Mouse (Mus musculus): ENCODE results near the gene Nop9. TPM values are rescaled to one million over a fixed set of nuclear protein-coding genes. Genes with fewer than 3 reads are reported as not detected.

Gene Nop9
- 36.4 and 37.5 TPM in 2 replicates for polyA plus RNA-seq (2011; ENCODE audit: insufficient read length, low read depth, missing spikeins)

DNA sequence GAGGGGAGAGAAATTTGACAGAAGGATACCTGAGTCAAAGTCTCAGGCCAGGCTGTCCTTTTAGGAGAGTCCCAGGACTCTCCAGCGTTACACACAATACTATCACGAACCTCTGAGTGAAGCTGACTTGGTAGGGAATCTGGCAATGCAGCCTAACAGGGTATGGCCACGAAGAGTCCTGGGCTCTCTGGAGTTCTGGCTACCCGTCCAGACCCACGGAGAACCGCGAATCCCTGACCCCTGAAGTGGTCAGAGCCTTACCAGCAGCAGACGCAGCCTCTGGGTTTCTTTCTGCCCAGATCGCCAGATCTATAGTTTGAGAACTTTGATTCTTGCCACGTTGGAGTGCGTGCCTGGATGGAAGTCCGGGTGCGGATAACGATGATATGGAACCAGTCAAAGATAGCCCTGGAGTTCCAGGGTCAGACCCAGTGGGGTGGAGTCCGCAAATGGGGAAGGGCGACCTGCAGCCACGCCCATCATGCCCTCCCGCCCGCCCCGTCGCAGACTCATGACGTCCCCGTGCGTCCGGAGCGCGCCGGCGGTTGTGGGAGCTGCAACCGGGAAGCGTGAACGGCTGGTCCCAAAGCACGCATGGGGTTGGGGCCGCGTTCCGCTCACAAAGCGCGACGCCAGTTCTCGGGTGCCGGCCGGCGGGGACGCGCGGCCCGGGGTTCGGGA is at the start of gene Nop9, which contains the start of gene Dhrs1:
TSS of gene Nop9 (plus strand) at position 514 of the 681 bp plus-strand sequence.
TSS of gene Dhrs1 (minus strand) at position 511 of the 681 bp plus-strand sequence.
- H3K27ac ChIP-seq (ENCODE audit: insufficient read depth, low read length) = no peak within 1 kb of the TSS

DNA sequence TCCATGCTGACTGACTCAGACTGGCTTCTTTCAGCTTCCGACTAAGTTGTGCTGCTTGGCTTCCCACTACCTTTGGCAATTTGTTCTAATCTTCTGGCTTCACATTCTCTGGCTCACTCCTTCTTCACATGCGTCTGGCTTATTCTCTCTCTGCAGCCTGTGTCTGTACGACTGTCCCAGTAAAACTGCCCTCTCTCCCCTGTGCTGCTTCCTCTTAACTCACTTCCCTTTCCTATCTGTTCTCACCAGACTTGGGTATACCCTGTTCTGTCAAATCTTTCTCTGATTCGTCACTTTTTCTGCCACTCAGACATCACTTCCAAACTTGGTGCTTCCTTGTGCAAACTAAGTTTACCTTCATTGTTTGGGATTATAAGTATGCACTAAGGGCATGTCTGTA is 48.3 kb upstream of the Nop9 start:
- no peak overlapping the region for H3K27ac ChIP-seq (ENCODE audit: insufficient read depth, low read length)
- no peaks in the 10 kb centered on the region for H3K4me1 ChIP-seq (ENCODE audit: control insufficient read depth, insufficient read depth, low read length)
- H3K4me3 ChIP-seq (ENCODE audit: insufficient read depth, low read length) = no peak overlapping the region
- no peak for TF ChIP-seq POLR2A (IDR thresholded peaks at IDR 0.05; ENCODE audit: low read depth, low read length)
- no peak for TF ChIP-seq CTCF (IDR thresholded peaks at IDR 0.05; ENCODE audit: borderline replicate concordance, insufficient read depth, low read length)

More for the DNA sequence above, at the start of gene Nop9, which contains the start of gene Dhrs1:
- Histone ChIP-seq H3K4me1 (ENCODE audit: control insufficient read depth, insufficient read depth, low read length) (no peaks in the 10 kb centered on the region; the same call in 1 of the 2 replicates), H3K4me3 (ENCODE audit: insufficient read depth, low read length) (peak within 1 kb of the TSS; percentile 76)
- TF ChIP-seq POLR2A (IDR thresholded peaks at IDR 0.05; ENCODE audit: low read depth, low read length) (peak; percentile 93), CTCF (IDR thresholded peaks at IDR 0.05; ENCODE audit: borderline replicate concordance, insufficient read depth, low read length) (no peak)

DNA sequence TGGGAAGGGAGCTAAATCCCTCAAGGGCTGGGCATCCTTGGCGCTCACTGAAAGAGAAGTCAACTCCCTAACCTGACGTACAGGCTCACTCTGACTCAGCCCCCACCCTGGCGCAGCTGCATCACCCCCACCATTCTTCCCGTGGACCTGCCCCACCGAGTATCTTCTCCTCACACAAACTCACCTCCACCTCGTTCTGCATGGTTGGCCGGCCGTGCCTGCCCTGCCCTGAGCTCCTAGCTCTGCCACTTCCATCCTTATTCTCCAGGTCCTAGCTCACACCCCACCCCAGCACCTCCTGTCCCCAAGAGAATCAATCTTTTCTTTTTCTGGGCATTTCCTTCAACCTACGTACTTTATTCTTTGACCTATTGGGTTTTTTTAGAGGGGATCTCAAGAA is 44.4 kb upstream of the Nop9 start:
- no peak overlapping the region for H3K27ac ChIP-seq (ENCODE audit: insufficient read depth, low read length)
- H3K4me3 ChIP-seq (ENCODE audit: insufficient read depth, low read length) = no peak overlapping the region
- no peaks in the 10 kb centered on the region for H3K4me1 ChIP-seq (ENCODE audit: control insufficient read depth, insufficient read depth, low read length)
- no peak for TF ChIP-seq CTCF (IDR thresholded peaks at IDR 0.05; ENCODE audit: borderline replicate concordance, insufficient read depth, low read length)
- no peak for TF ChIP-seq POLR2A (IDR thresholded peaks at IDR 0.05; ENCODE audit: low read depth, low read length)

DNA sequence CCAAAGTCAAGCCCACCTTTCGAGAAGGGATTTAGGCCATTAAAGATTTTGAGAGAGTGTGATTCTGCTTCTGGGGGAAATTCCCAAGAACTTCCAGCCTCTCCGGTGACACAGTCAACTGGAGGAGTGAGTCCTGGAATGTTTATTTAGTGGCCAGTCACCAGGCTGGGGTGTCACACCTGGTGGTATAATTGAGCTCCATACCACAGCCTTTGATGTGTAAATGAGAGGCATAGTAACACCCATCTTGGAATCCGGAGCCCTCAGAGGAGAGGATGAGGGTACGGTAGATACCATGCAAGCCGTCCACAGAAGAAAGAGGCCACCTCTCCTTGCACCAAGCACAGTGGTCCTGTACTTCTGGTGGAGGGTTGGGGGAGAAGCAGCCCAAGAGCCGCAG is 42.7 kb upstream of the Nop9 start:
- H3K4me1 ChIP-seq (ENCODE audit: control insufficient read depth, insufficient read depth, low read length) = no peaks in the 10 kb centered on the region
- H3K4me3 ChIP-seq (ENCODE audit: insufficient read depth, low read length) = no peak overlapping the region
- no peak overlapping the region for H3K27ac ChIP-seq (ENCODE audit: insufficient read depth, low read length)
- no peak for TF ChIP-seq POLR2A (IDR thresholded peaks at IDR 0.05; ENCODE audit: low read depth, low read length)
- TF ChIP-seq CTCF (IDR thresholded peaks at IDR 0.05; ENCODE audit: borderline replicate concordance, insufficient read depth, low read length) = no peak

DNA sequence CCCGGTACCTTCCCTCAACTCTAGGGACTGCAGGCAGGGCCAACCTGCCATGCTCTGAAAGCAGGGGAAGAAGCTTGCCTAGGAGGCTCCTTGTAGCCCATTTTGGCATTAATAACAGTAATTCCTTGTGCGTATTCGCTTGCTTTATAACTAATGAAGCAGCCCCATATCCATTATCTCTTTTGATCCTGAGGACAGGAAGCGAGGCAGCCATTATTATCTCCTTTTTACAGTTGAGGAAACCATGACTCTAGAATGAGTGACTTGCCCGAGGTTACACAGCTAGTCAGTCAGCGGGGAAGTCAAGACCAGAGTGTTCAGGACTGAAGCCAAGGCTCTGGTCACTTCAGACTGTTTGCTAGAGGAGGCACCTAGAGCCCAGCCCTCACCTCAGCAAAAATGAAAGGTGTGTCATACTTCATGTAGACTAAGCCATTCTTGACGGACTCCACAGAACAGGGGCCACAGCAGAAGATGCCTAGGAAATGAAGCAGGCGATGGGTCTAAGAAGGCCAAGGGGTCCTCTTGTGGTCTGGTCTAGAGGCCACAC is 39.4 kb upstream of the Nop9 start:
- Histone ChIP-seq H3K4me1 (ENCODE audit: control insufficient read depth, insufficient read depth, low read length) (no peaks in the 10 kb centered on the region), H3K27ac (ENCODE audit: insufficient read depth, low read length) (no peak overlapping the region), H3K4me3 (ENCODE audit: insufficient read depth, low read length) (no peak overlapping the region)
- no peak for TF ChIP-seq POLR2A (IDR thresholded peaks at IDR 0.05; ENCODE audit: low read depth, low read length)
- no peak for TF ChIP-seq CTCF (IDR thresholded peaks at IDR 0.05; ENCODE audit: borderline replicate concordance, insufficient read depth, low read length)

DNA sequence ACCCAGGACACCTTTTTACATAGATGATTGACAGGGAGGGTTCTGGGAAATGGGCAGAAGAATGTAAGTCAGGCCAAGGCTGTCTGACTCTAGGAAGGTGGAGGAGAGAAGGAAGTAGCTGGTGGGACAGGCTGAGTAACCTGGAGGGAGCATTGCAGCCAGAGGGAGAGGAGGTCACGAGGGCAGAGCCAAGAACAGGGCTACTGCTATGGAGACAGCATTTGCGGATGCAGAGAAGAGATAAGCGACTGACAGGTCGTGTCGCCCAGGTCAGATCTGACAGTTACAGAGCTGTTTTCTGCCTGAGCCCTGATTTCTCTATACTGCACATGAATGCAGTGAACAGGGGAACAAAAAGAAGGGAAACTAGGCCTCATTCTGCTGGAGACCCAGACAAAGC is 38.1 kb upstream of the Nop9 start:
- TF ChIP-seq POLR2A (IDR thresholded peaks at IDR 0.05; ENCODE audit: low read depth, low read length) (no peak), CTCF (IDR thresholded peaks at IDR 0.05; ENCODE audit: borderline replicate concordance, insufficient read depth, low read length) (no peak)
- Histone ChIP-seq H3K4me3 (ENCODE audit: insufficient read depth, low read length) (no peak overlapping the region), H3K27ac (ENCODE audit: insufficient read depth, low read length) (no peak overlapping the region), H3K4me1 (ENCODE audit: control insufficient read depth, insufficient read depth, low read length) (no peaks in the 10 kb centered on the region)

DNA sequence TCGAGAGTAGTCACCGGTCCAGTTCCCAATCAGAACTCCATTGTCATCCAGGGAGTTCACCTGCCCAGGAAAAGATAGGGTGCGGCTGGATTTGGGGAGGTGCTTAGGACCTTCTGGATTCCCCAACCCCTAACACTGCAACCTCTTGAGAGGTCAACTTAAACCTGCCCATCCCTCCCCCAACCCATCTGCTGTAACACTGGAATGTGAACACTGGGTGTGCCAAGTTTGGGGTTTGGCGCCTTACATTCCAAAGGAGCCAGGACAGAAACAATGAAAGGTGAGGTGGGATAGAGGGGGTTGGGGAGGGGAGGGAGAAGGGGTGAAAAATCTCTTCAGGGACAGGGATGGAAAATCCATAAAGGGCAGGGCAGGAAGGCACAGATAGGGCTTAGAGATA is 36.0 kb upstream of the Nop9 start:
- H3K4me3 ChIP-seq (ENCODE audit: insufficient read depth, low read length) = no peak overlapping the region
- TF ChIP-seq CTCF (IDR thresholded peaks at IDR 0.05; ENCODE audit: borderline replicate concordance, insufficient read depth, low read length) = no peak
- TF ChIP-seq POLR2A (IDR thresholded peaks at IDR 0.05; ENCODE audit: low read depth, low read length) = no peak
- no peak overlapping the region for H3K27ac ChIP-seq (ENCODE audit: insufficient read depth, low read length)
- no peaks in the 10 kb centered on the region for H3K4me1 ChIP-seq (ENCODE audit: control insufficient read depth, insufficient read depth, low read length)

DNA sequence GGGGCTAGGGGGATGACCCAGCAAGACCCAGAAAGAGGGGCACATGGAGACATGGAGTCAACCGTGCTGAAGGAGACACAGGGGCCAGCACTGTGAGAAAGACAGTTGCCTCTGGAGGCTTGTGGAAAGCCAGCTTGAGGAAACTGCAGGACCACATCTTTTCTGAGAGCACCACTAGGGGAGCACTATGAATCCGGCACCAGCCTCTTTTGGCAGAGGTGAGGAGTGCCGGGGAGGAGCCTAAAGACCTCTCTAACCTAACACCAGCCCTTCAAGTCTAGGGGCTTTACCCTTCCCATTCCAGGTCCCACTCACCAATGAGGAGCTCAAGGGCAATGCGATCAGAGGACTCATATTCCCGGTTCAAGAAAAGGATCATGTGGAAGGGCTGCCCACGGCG is 33.7 kb upstream of the Nop9 start:
- no peaks in the 10 kb centered on the region for H3K4me1 ChIP-seq (ENCODE audit: control insufficient read depth, insufficient read depth, low read length)
- H3K4me3 ChIP-seq (ENCODE audit: insufficient read depth, low read length) = no peak overlapping the region
- no peak for TF ChIP-seq POLR2A (IDR thresholded peaks at IDR 0.05; ENCODE audit: low read depth, low read length)
- no peak for TF ChIP-seq CTCF (IDR thresholded peaks at IDR 0.05; ENCODE audit: borderline replicate concordance, insufficient read depth, low read length)
- H3K27ac ChIP-seq (ENCODE audit: insufficient read depth, low read length) = no peak overlapping the region

DNA sequence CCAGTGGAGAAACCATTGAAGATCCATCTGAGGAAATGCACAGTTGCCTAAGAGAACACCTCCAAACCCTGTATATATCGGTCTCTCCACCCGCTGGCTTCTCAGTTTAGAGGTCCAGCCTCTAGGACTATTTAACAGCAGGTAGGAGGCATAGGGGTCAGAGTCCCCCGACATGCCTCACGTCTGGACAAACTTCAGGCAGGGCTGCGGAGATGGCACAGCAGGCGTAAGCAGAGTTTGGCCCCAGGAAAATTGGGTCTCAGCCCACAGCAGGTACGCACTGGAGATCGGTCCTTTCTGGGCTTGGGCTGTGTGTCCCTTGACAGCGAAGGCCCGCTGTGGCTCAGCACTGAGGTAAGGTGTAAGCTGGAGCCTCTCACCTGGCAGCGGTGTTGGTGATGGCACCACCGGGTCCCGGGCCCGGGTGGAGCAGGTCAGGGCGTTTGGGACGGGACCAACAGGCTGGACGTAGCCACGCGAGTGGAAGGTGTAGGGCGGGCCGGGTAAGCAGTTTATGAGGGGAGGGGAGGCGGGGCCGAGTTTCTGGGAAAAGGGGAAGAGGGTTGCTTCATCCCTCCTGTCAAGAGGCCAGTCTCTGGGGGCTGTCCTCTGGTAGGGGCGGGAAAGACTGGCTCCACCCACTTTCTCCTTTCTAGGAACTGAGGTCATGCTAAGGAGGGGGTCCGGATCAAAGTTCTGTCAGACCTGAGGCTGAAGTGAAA is 32.3 kb upstream of the Nop9 start:
- Histone ChIP-seq H3K4me1 (ENCODE audit: control insufficient read depth, insufficient read depth, low read length) (no peaks in the 10 kb centered on the region), H3K4me3 (ENCODE audit: insufficient read depth, low read length) (no peak overlapping the region), H3K27ac (ENCODE audit: insufficient read depth, low read length) (no peak overlapping the region)
- TF ChIP-seq POLR2A (IDR thresholded peaks at IDR 0.05; ENCODE audit: low read depth, low read length) (no peak), CTCF (IDR thresholded peaks at IDR 0.05; ENCODE audit: borderline replicate concordance, insufficient read depth, low read length) (no peak)

DNA sequence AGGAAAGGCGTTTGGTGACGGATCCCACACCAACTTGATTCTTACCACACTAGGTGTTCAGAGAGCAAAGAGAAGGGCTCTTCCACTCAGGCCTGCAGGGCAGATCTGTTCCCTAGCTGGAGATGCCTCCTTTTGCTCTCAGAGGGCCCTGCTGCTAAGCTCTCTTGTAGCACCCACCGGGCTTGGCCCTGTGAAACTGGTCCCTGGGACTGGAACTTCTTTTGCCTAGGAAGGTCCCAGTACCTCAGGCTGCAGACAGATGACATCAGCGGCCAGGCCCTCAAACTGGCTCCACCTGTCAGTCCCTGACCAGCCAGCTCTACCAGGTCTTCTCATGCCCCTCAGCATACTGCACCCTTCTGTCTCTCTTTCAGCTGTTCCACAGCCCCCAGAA is 31.8 kb upstream of the Nop9 start, which contains the start of gene Tgm1:
TSS of gene Tgm1 (minus strand) at position 198 of the 394 bp plus-strand sequence.
- Histone ChIP-seq H3K27ac (ENCODE audit: insufficient read depth, low read length) (no peak within 1 kb of the TSS), H3K4me3 (ENCODE audit: insufficient read depth, low read length) (no peak within 1 kb of the TSS), H3K4me1 (ENCODE audit: control insufficient read depth, insufficient read depth, low read length) (no peaks in the 10 kb centered on the region)
- TF ChIP-seq CTCF (IDR thresholded peaks at IDR 0.05; ENCODE audit: borderline replicate concordance, insufficient read depth, low read length) = no peak
- TF ChIP-seq POLR2A (IDR thresholded peaks at IDR 0.05; ENCODE audit: low read depth, low read length) = no peak
